Mouse (Mus musculus): ENCODE results near the gene Cmklr1. TPM values are rescaled to one million over a fixed set of nuclear protein-coding genes. Genes with fewer than 3 reads are reported as not detected.
"Not testable (repeated sequence)": the region's sequence is repeated elsewhere in the genome, so short reads cannot be mapped to it uniquely, and the experiment has no call there.

Gene Cmklr1
- total RNA-seq, 4 experiments from 2014 or later: 3.5 to 10.9 (median 7.1) TPM

GRCm38 (mm10) chr5:113590010-113590640 lies 60.1 kb downstream of the Cmklr1 start:
- no peak for DNase-seq (ENCODE audit: low spot score in 2 of 2)

GRCm38 (mm10) chr5:113586458-113586849 lies 63.8 kb downstream of the Cmklr1 start:
- not testable (repeated sequence) for DNase-seq (ENCODE audit: low spot score in 2 of 2)

GRCm38 (mm10) chr5:113585619-113586457 lies 64.4 kb downstream of the Cmklr1 start:
- not testable (repeated sequence) for DNase-seq (ENCODE audit: low spot score in 2 of 2)

- DNase-seq (ENCODE audit: low spot score in 2 of 2): no peak
These were observed 65.8 kb downstream of the Cmklr1 start for GRCm38 (mm10) chr5:113584439-113584838.

GRCm38 (mm10) chr5:113583424-113584162 lies 66.6 kb downstream of the Cmklr1 start:
- DNase-seq (ENCODE audit: low spot score in 2 of 2): no peak

GRCm38 (mm10) chr5:113580801-113581200 lies 69.4 kb downstream of the Cmklr1 start:
- no peak for DNase-seq (ENCODE audit: low spot score in 2 of 2)

GRCm38 (mm10) chr5:113580248-113580647 lies 70.0 kb downstream of the Cmklr1 start:
- no peak for DNase-seq (ENCODE audit: low spot score in 2 of 2)

GRCm38 (mm10) chr5:113579128-113579527 lies 71.1 kb downstream of the Cmklr1 start:
- no peak for DNase-seq (ENCODE audit: low spot score in 2 of 2)

- DNase-seq (ENCODE audit: low spot score in 2 of 2): no peak
These were observed 71.8 kb downstream of the Cmklr1 start for GRCm38 (mm10) chr5:113578428-113578827.

GRCm38 (mm10) chr5:113577555-113577954 lies 72.7 kb downstream of the Cmklr1 start:
- DNase-seq (ENCODE audit: low spot score in 2 of 2): no peak

GRCm38 (mm10) chr5:113570056-113570717 lies 80.0 kb downstream of the Cmklr1 start:
- no peak for DNase-seq (ENCODE audit: low spot score in 2 of 2)

- DNase-seq (ENCODE audit: low spot score in 2 of 2): no peak
These were observed 84.4 kb downstream of the Cmklr1 start for GRCm38 (mm10) chr5:113565858-113566257.

GRCm38 (mm10) chr5:113565101-113565854 lies 84.9 kb downstream of the Cmklr1 start:
- DNase-seq (ENCODE audit: low spot score in 2 of 2): no peak

- DNase-seq (ENCODE audit: low spot score in 2 of 2): no peak
These were observed 85.8 kb downstream of the Cmklr1 start for GRCm38 (mm10) chr5:113564463-113564862.

Other genes starting within 250 kb of the Cmklr1 start
- 10 to 100 TPM; 53.3 to 55.9 (median 53.6) TPM for gene Wscd2, start 160.1 kb downstream of the Cmklr1 start, total RNA-seq (2022)
- gene 1700069L16Rik, start 74.3 kb upstream of the Cmklr1 start, total RNA-seq (2022): not detected
- 10 to 100 TPM; 10.8 to 12.7 (median 12.2) TPM for gene Ficd, start 85.4 kb upstream of the Cmklr1 start, total RNA-seq (2022)
- gene Sart3, start 122.1 kb upstream of the Cmklr1 start, total RNA-seq (2022): 10 to 100 TPM; 38.2 to 43.8 (median 41.5) TPM
- 100 to 1,000 TPM; 124 to 132 (median 128) TPM for gene Iscu, start 122.3 kb upstream of the Cmklr1 start, total RNA-seq (2022)
- 10 to 100 TPM; 21.4 to 31.5 (median 25.0) TPM for gene Tmem119, start 150.1 kb upstream of the Cmklr1 start, total RNA-seq (2022)
- gene Selplg, start 182.2 kb upstream of the Cmklr1 start, total RNA-seq (2022): 10 to 100 TPM; 26.2 to 60.3 (median 40.2) TPM